Mouse (Mus musculus): ENCODE data around the gene Gm4871. TPM values are rescaled to one million over a fixed set of nuclear protein-coding genes. Genes with fewer than 3 reads are reported as not detected.
"Not testable (repeated sequence)": the region's sequence is repeated elsewhere in the genome, so short reads cannot be mapped to it uniquely, and the experiment has no call there.

The Gm4871 gene
- polyA plus RNA-seq, 1 experiment, result not detected

DNA sequence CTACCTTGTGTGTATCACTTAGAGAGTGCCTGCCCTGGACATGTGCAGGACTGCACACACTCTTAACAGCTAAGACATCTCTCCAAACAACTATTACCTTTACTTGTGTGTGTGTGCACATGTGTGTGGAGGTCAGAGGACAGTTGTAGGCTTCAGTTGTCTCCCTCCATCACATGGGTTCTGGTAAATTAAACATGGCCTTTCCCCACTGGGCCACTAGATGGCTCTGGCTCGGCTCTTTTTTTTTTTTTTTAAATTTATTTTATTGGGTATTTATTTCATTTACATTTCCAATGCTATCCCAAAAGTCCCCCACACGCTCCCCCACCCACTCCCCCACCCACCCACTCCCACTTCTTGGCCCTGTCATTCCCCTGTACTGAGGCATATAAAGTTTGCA is 15.8 kb downstream of the Gm4871 start:
- not testable (repeated sequence) for H3K4me1 ChIP-seq (ENCODE audit: control insufficient read depth, insufficient read depth, insufficient read length, low read length); H3K4me3 ChIP-seq (ENCODE audit: insufficient read depth, low read depth, low read length); H3K27ac ChIP-seq (replicated peaks; ENCODE audit: low read depth, low read length)

DNA sequence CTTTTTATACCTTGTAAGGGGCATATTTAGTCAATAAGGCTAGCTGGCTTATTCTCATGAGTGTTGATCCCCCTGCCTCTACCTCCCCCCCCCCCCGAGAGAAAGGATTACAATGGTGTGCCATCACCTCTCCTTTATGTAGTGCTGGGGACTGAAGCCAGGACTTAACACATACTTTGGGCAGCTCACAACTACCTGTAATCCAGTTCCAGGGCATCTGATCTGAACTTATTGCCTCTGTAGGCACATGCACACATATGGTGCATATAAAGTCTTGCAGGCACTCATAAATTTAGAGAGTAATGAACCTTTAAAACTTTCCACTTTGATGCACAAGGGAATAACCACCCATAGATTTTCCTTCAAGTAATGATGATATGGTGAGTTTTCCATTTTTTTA is 18.3 kb downstream of the Gm4871 start:
- Histone ChIP-seq H3K4me3 (ENCODE audit: insufficient read depth, low read depth, low read length) (no peak overlapping the region), H3K4me1 (ENCODE audit: control insufficient read depth, insufficient read depth, insufficient read length, low read length) (no peaks in the 10 kb centered on the region), H3K27ac (replicated peaks; ENCODE audit: low read depth, low read length) (no peak overlapping the region)

DNA sequence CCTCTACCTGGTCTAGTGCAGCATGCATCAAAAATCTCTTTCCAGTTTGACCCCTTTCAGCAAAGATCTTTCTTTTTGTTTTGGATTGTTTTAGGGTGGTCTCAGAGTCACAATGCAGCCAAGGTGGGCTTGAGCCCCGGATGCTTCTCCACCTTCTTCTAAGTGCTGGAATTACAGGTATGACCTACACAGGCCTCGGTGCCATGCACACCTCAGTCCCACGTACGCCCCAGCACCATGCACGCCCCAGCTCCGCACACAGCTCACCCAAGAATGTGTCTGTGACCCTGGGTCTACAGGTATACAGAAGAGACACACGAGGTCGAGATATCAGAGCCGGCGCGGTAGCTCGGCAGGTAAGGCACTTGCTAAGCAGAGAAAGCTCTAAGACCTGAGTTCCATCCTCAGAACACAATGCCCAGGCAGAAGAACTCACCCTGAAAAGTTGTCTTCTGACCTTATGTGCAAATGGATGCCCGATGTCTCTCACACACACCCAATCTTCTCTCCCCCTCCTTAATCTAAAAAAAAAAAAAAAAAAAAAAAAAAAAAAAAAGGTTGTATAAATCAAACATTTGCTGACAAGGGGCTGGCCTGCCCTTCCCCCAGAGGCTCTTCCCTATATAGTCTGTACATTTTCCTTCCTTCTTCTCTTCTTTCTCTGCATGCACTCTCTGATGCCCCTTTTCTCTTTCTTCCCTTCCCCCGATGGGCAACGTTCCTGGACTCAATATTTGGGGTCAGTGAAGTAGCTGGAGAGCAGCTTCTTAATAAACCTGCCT is 23.5 kb downstream of the Gm4871 start:
- H3K27ac ChIP-seq (replicated peaks; ENCODE audit: low read depth, low read length), result no peak overlapping the region
- H3K4me3 ChIP-seq (ENCODE audit: insufficient read depth, low read depth, low read length), result no peak overlapping the region
- H3K4me1 ChIP-seq (ENCODE audit: control insufficient read depth, insufficient read depth, insufficient read length, low read length), result no peaks in the 10 kb centered on the region

DNA sequence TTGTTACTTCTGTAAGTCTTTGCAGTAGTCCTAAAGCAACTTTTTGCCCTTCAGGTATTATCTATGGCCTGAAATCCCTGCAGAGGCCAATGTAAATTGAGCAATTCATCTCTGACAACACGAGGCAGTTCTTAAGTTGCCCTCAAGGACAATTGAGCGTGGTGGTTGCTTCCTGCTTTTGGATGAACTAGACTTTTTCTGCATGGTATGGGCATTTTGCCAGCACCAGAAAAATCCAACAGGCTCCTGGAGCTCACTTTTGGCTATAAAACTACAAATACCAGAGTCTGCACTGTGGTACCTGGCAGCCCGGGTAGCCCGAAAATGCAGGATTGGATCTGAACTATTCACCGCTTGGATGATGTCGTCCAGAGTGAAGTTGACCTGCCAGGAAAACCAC is 27.0 kb downstream of the Gm4871 start:
- no peak overlapping the region for H3K27ac ChIP-seq (replicated peaks; ENCODE audit: low read depth, low read length)
- no peaks in the 10 kb centered on the region for H3K4me1 ChIP-seq (ENCODE audit: control insufficient read depth, insufficient read depth, insufficient read length, low read length)
- no peak overlapping the region for H3K4me3 ChIP-seq (ENCODE audit: insufficient read depth, low read depth, low read length)

DNA sequence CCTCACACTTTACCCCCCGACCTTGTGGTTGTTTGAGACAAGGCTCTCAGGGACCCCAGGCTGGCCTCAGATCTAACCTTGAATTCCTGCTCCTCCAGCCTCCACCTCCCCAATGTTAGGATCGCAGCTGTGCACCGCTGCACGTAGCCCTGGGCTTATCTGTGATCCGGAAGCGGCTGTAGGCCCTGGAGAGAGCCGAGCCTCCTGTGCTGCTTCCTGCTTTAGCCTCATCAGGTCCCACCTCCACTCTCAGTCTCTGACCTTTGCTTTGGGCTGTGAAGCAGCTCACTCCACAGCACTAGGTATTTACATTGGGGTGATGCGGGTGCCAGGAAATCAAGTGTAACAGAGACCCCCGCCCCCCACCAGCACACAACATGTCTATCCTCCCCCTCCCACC is 28.1 kb downstream of the Gm4871 start:
- no peak overlapping the region for H3K4me3 ChIP-seq (ENCODE audit: insufficient read depth, low read depth, low read length)
- H3K27ac ChIP-seq (replicated peaks; ENCODE audit: low read depth, low read length), result no peak overlapping the region
- no peaks in the 10 kb centered on the region for H3K4me1 ChIP-seq (ENCODE audit: control insufficient read depth, insufficient read depth, insufficient read length, low read length)

DNA sequence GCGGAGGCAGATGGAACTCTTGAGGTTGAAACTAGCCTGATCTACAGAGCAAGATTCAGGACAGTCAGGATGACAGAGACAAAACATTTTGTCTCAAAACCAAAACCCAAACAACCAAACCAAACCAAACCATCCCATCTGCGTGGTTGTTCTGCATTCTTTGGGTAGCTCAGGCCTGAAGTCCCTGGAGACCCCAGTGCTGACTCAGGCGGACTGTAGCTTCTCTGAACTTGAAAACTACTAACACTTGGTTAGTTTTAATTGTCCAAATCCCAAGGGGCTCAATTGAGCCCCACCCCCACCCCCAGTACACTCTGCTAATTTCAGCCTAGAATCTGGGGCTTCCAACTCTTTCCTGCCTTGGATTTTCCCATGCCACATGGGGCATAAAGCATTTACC is 29.2 kb downstream of the Gm4871 start:
- Histone ChIP-seq H3K27ac (replicated peaks; ENCODE audit: low read depth, low read length) (no peak overlapping the region), H3K4me3 (ENCODE audit: insufficient read depth, low read depth, low read length) (no peak overlapping the region)

DNA sequence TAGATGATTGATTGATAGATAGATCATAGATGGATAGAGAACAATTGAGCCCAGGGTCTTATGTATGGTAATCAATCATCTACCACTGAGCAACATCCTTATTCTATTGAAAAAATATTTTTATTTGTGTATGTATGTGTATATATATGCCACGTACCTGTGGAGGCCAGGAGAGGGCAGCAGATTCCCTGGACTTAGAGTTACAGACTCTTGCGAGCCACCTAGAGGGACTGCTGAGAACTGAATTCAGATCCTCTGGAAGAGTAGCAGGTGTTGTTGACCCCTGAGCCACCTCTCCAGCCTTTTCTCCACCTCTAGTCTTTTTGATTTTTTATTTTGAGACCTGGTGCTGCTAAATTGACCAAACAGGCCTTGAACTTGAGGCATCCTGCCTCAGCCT is 34.1 kb downstream of the Gm4871 start:
- Histone ChIP-seq H3K4me3 (ENCODE audit: insufficient read depth, low read depth, low read length) (no peak overlapping the region), H3K4me1 (ENCODE audit: control insufficient read depth, insufficient read depth, insufficient read length, low read length) (no peaks in the 10 kb centered on the region), H3K27ac (replicated peaks; ENCODE audit: low read depth, low read length) (no peak overlapping the region)

More for the DNA sequence above, 29.2 kb downstream of the Gm4871 start:
- H3K4me1 ChIP-seq (ENCODE audit: control insufficient read depth, insufficient read depth, insufficient read length, low read length), result no peaks in the 10 kb centered on the region

DNA sequence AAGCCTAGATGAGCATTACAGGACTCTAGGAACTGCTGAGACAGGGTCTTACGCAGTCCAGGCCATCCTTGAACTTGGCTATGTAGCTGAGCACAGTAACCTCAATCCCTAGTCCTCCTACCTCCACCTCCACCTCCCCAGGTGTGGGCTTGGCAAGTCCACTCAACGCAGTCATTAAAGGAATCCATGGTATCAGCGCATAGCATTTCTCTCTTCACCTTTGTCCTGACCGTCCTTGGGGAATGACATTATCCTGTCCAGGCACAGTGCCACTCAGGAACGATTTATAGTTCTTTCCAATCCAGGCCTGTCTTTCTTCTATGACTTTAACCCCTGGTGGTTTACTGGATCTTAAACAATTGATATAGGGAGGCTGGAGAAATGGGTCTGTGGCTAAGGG is 42.1 kb downstream of the Gm4871 start:
- Histone ChIP-seq H3K27ac (replicated peaks; ENCODE audit: low read depth, low read length) (no peak overlapping the region), H3K4me1 (ENCODE audit: control insufficient read depth, insufficient read depth, insufficient read length, low read length) (no peaks in the 10 kb centered on the region), H3K4me3 (ENCODE audit: insufficient read depth, low read depth, low read length) (no peak overlapping the region)

DNA sequence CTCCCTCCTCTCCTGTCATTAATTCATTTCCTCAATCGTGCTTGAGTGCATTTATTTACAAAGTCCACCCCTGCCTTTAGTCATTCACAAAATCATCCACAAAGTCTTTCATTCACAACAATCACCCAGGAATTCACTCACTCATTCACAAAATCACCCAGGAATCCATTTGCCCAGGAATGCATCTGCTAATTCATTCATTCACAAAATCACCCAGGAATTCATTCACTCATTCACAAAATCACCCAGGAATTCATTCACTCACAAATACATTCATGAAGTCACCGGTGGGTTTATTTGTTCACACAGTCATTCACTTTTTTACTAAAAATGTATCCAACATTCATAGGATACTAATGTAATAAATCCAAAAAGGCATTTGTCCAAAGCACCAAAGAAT is 42.5 kb downstream of the Gm4871 start:
- H3K27ac ChIP-seq (replicated peaks; ENCODE audit: low read depth, low read length), result no peak overlapping the region
- H3K4me1 ChIP-seq (ENCODE audit: control insufficient read depth, insufficient read depth, insufficient read length, low read length), result no peaks in the 10 kb centered on the region
- H3K4me3 ChIP-seq (ENCODE audit: insufficient read depth, low read depth, low read length), result no peak overlapping the region

DNA sequence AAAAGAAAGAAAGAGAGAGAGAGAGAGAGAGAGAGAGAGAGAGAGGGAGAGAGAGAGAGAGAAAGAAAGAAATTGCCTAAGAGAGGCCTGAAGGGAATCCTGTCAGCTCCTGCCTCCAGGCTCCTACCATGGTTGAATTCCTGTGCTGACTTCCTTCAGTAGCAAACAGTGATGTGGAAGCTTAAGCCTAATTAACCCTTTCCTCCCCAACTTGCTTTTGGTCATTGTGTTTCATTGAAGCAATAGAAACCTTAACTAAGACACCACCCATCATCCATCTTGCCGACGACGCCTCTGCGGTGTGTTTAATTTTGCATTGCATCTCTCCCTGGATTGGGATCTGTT is 43.5 kb downstream of the Gm4871 start:
- H3K4me3 ChIP-seq (ENCODE audit: insufficient read depth, low read depth, low read length), result no peak overlapping the region
- no peaks in the 10 kb centered on the region for H3K4me1 ChIP-seq (ENCODE audit: control insufficient read depth, insufficient read depth, insufficient read length, low read length)

DNA sequence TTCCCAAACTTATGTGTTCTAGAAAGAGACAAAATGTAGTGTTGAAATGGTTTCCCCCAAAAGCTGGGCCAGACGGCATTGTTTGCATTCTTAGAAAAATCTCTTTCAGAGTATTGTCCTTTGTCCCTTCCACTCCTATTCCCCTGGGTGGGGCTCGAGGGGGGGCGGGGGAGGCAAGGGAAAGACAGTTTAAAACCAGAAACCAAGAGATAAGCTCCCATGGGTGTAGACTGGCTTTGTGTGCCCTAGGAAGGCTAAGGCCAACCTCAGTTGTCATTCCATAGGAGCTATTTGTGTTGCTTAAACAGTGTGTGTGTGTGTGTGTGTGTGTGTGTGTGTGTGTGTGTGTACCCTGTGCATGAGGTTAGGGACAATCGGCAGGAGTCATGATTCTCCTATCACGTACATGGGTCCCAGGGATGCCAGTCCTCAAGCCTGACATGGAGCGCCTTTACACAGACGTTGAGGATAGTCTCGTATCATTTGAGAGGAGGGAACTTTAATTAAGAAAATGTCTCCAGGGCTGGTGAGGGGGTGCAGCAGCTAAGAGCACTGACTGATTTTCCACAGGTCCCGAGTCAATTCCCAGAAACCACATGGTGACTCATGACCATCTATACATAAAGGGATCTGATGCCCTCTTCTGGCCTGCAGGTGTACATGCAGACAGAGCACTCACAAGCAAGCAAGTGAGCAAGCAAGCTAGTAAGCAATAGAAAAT is 44.1 kb downstream of the Gm4871 start:
- Histone ChIP-seq H3K27ac (replicated peaks; ENCODE audit: low read depth, low read length) (no peak overlapping the region), H3K4me1 (ENCODE audit: control insufficient read depth, insufficient read depth, insufficient read length, low read length) (no peaks in the 10 kb centered on the region), H3K4me3 (ENCODE audit: insufficient read depth, low read depth, low read length) (no peak overlapping the region)

More for the DNA sequence above, 43.5 kb downstream of the Gm4871 start:
- H3K27ac ChIP-seq (replicated peaks; ENCODE audit: low read depth, low read length), result no peak overlapping the region

DNA sequence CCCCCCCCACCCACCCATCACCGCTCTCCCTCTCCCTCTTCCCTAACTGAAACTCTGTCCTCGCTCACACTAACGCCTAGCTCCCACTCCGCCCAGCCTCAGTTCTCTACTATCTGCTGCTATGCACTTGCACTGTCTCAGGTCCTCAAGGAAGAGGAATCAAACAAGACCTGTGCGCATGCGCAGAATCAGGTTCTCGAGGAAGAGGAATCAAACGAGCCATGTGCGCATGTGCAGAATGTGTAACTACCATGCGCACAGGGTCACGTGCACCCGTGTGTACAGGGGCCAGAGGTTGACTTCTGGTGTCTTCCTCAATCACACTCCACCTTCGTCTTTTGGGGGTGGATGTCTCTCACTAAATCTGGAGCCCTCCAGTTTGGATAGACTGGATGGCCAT is 45.0 kb downstream of the Gm4871 start:
- H3K27ac ChIP-seq (replicated peaks; ENCODE audit: low read depth, low read length), result no peak overlapping the region
- H3K4me1 ChIP-seq (ENCODE audit: control insufficient read depth, insufficient read depth, insufficient read length, low read length), result no peaks in the 10 kb centered on the region

DNA sequence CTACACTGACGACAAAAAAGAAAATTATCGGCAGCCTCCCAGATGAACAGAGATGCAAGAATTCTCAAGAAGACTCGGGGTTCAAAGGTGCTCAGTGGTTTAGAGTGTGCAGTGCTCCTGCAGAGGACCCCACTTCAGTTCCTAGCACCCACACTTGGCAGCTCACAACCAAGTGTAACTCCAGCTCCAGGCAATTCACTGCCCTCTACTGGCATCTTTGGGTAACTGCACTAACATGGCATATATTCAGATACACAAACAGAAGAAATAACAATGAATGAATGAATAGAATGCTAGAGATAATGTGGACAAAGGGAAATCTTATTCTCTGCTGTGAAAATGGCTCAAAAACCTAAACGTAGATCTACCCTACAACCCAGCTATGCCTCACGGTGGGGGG is 47.7 kb downstream of the Gm4871 start:
- H3K4me3 ChIP-seq (ENCODE audit: insufficient read depth, low read depth, low read length), result no peak overlapping the region
- no peaks in the 10 kb centered on the region for H3K4me1 ChIP-seq (ENCODE audit: control insufficient read depth, insufficient read depth, insufficient read length, low read length)
- H3K27ac ChIP-seq (replicated peaks; ENCODE audit: low read depth, low read length), result no peak overlapping the region

More for the DNA sequence above, 45.0 kb downstream of the Gm4871 start:
- H3K4me3 ChIP-seq (ENCODE audit: insufficient read depth, low read depth, low read length), result no peak overlapping the region

DNA sequence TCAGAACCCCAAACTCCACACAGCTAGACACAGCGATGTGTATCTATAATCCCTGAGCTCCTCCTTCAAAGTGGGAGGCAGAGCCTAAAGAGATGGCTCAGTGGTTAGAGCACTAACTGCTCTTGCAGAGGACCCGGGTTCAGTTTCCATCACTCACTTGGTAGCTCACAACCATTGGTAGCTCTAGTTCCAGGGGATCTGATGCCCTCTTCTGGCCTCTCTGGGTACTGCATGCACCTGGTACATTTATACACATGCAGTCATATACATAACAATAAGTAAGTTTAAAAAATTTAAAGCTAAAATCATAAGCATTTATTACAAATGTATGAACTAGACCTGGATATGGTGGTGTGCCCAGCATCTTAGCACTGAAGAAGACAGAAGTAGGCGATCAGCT is 49.3 kb downstream of the Gm4871 start:
- Histone ChIP-seq H3K4me3 (ENCODE audit: insufficient read depth, low read depth, low read length) (no peak overlapping the region), H3K4me1 (ENCODE audit: control insufficient read depth, insufficient read depth, insufficient read length, low read length) (no peaks in the 10 kb centered on the region), H3K27ac (replicated peaks; ENCODE audit: low read depth, low read length) (no peak overlapping the region)

Measured in brown adipose tissue, adult 24 weeks (tissue).